Mouse (Mus musculus) liver, embryonic 18 days (tissue): ENCODE measurements around the gene Amacr. TPM values are rescaled to one million over a fixed set of nuclear protein-coding genes. Genes with fewer than 3 reads are reported as not detected.

Experiments
- polyA plus RNA-seq: library from polyadenylated mRNA; depleted of rRNA; stranded (reverse); fragments of >200 nt; gene quantifications from 2 replicates; pipeline ENCODE4 v1.2.3, GENCODE M21; 2012; rRNA removed

The Amacr gene
- polyA plus RNA-seq: 33.2 and 38.4 TPM in 2 replicates

DNA sequence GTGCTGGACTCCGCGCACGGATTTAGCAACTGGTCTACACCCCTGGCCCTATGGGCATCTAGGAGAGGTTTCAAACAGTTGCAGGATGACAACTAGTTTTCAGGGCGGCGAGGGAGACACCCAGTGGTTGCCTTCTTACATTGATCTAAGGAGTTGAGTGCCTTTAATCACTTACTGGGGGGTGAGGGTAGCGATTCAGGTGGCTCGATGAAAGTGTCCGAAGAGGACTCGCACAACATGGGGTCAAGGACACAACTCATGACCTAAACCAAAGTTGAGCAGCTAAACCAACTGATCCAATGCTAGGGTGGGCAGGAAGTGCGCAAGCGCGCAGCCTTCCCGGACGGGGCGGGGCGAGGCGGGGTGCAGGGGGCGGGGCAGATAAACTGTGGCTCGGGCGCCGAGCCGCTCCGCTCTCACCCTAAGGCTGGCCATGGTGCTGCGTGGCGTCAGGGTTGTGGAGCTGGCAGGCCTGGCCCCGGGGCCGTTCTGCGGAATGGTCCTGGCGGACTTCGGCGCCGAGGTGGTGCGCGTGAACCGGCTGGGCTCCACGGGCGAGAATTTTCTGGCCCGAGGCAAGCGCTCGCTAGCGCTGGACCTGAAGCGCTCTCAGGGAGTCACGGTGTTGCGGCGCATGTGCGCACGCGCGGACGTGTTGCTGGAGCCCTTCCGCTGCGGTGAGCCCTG, at the start of gene Amacr:
Gene Amacr (plus strand): TSS at position 380 of the 687 bp plus-strand sequence.

DNA sequence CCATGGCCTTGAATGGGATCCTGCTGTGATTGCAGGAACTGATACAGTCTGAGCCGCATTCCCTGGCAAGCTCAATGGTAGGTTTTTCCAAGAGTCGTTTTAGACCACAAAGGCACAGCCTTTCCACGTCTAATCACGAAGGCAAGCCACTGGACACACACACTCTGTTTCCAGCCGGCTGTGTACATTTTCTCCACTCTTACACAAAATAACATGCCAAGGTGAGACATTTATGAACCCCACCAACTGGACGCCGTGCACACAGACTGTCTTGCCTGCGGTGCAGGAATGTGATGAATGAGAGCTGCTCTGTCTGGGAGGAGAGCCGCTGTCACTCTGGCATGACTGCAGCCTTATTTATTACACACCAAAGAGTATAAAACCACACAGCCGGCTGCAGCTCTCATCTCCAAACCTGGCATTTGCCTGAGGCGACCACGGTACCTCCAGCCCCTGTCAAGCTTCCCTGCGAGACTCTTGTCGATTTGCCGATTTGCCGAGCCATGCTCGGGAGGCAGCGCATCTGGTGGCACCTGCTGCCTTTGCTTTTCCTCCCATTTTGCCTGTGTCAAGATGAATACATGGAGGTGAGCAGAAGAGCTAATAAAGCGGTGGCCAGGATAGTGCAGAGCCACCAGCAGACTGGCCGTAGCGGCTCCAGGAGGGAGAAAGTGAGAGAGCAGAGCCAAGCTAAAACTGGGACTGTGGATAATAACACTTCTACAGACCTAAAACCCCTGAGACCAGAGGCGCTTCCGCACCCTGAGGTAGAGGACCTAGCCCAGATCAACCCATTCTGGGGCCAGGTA, 29.4 kb upstream of the Amacr start, which contains the start of gene C1qtnf3:
Gene C1qtnf3 (plus strand): TSS at position 382 of the 809 bp plus-strand sequence.

DNA sequence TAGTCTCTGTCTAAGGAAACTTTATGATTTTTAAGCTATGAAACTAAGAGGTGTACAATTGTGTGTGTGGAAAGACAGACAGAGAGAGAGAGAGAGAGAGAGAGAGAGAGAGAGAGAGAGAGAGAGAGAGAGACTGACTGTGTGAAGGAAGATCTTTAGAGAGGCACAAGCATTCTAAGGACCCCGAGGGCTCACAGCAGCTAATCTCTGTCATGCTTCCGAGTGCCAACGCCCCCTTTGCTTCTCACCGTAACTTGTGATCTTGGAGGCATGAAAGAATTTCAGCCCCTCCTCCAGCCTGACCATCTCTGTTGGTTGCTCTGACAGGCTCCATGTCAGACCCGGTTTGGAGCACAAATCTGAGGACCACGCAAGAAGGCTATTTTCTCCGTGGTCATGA, 18.9 kb downstream of the Amacr start, which contains the start of gene Slc45a2:
Gene Slc45a2 (plus strand): TSS at position 301 of the 400 bp plus-strand sequence.

DNA sequence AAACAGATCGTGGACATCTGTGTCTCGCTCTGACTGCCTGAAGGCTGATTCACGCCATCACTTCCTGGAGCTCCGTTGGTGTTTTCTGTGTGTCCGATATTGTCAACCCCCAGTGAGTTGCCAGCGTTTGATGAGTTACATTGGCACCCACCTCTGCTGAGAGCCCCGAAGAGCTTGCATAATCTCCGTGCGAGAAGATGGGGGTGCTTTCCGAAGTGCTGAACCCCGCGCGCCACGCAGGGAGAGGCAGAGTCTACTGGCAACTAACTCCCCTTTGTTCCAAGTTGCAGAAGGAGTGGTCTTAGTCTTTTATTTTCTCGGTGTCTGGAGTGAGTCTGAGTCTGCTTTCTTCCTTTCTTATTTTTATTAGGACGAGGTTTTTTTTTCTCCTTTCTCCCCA, 56.2 kb downstream of the Amacr start, which contains the start of gene Rxfp3:
Gene Rxfp3 (minus strand): TSS at position 281 of the 400 bp plus-strand sequence.

Other genes with a start within 250 kb of the Amacr start
- 0.08 and 0.12 TPM in 2 replicates for gene C1qtnf3, start 29.4 kb upstream of the Amacr start, polyA plus RNA-seq
- gene Slc45a2, start 19.0 kb downstream of the Amacr start, polyA plus RNA-seq: 0.01 and 0.02 TPM in 2 replicates
- not detected in 2 replicates for gene Rxfp3, start 56.2 kb downstream of the Amacr start, polyA plus RNA-seq
- 0.42 and 0.43 TPM in 2 replicates for gene Adamts12, start 83.0 kb downstream of the Amacr start, polyA plus RNA-seq